Mouse (Mus musculus) thymus, postnatal 36 days (tissue): ENCODE results near the gene Gdf3.
"Not testable (repeated sequence)": the region's sequence is repeated elsewhere in the genome, so short reads cannot be mapped to it uniquely, and the experiment has no call there.

Experiments
- DNase-seq, 2 experiments: peaks; one replicate each; pipeline ENCODE4 v3.0.0; 2022; ENCODE audit warnings: mixed read lengths in 2 of 2

Gdf3 gene

GRCm38 (mm10) chr6:122609771-122610170, at the start of gene Gdf3:
Gene Gdf3, minus strand, starts transcription at chr6:122610087.
- DNase-seq: no peak

DNA sequence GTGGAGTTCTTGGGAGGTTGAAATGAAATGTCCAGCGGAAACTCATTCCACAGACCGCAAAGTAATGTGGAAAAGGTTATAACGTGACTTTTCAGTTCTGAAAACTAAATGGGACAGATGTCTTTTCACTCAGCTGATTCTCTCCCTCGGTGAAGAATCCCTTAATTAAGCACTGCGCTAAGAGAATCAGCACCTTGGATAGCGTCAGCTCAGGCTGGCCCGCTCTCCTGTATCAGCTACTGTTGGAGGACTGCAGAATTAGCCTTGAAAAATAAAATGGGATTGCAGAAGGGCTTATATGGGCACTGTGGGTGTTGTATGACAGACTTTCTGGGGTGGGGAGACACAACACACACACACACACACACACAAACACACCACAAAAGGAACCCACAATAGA, 49.7 kb upstream of the Gdf3 start:
- no peak for DNase-seq

GRCm38 (mm10) chr6:122657630-122658029, 47.7 kb upstream of the Gdf3 start:
- DNase-seq: no peak

GRCm38 (mm10) chr6:122654301-122654700, 44.4 kb upstream of the Gdf3 start:
- no peak for DNase-seq

- no peak for DNase-seq
These were observed 40.6 kb upstream of the Gdf3 start for GRCm38 (mm10) chr6:122650398-122650980.

GRCm38 (mm10) chr6:122649903-122650302, 40.0 kb upstream of the Gdf3 start:
- DNase-seq: no peak

DNA sequence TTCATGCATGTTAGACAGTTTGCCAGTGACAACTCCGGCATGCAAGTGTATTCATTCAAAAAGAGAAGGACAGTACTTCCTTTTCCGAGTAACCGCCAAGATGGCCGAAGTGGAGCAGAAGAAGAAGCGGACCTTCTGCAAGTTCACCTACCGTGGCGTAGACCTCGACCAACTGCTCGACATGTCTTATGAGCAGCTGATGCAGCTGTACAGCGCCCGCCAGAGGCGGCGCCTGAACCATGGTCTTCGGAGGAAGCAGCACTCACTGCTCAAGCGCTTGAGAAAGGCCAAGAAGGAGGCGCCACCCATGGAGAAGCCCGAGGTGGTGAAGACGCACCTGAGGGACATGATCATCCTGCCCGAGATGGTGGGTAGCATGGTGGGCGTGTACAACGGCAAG, 34.3 kb upstream of the Gdf3 start:
- not testable (repeated sequence) for DNase-seq

DNA sequence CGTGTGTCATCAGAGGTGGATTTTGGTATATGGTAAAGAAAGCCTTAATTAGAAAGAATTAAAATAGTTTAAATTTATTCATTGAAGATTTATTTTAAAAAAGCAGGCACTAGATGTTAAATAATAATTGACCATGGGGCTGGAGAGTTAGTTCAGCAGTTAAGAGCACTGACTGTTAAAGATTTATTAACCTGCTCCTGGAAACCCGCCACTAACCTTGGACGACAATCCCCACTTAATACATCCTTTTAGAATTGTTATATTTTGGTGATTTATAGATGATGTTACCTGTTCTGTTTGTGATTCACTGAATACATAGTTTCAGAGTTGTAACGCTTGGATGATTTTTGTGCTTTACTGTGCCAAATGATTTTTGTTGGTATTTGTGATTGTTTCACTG, 27.7 kb upstream of the Gdf3 start:
- not testable (repeated sequence) for DNase-seq

DNA sequence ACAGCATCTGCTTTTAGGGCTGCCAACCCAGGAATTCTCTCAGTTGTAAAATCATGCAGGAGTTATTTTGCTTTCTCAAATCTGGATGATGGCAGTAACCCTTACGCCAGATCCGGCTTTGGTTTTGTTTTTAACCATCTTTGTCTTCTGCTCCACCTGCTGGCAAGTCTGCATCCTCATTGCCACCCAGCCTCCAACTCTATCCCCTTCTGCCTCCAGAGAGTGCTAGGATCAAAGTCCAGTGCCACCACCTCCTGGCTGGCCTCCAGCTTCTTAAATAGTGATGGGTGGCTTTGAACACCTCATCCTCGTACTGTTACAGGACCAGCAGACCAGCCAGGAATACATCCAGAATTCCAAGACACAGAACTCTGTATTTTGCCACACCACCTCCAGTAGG, 26.8 kb upstream of the Gdf3 start:
- no peak for DNase-seq

- DNase-seq: no peak
These were observed 25.4 kb upstream of the Gdf3 start for GRCm38 (mm10) chr6:122635315-122635714.

DNA sequence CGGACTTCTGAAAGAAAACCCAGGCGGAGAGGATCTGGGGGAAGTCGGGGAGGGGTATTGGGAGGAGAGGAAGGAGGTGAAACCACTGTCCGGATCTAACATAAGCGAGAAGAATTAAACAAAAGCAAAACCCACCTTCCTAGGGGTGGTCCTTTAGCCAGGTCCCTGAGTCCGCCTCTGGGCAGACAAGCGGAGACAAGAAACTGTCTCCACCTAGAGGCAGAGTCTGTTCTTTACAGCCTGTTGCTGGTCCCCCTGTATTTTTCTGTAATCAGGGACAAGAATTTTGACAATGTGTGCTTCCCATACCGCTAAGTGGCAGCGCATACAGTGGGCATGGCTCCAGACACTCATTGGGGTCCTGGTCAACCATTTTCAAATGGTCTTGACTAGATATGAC, 23.5 kb upstream of the Gdf3 start:
- no peak for DNase-seq

DNA sequence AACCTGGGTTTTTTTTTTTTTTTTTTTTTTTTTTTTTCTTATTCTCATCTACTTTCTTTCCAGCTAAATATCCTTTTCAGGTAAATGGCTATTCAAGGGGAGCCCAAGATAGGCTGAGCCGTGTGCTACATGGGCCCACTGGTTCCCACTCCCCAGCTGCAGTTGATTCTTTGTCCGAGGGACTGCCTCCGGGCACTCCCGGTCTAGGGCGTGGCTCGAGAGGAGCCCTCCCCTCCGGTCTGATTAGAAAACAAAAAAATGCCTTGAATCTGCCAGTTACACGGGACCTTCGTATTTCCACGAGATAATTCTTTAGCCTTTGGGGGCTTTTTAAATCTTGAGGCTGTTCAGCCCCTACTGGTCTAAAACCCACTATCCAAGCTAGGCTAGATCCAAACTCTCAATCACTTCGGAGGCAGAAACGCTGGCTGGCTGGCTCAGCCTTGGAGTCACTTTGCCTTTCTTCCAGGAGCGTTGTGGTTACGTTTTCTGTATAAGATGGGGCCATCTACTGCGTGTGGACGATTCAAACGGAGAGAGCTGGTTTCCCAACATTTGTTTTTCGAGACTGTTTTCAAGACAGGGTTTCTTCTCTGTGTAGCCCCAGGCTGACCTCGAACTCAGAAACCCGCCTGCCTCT, 17.7 kb upstream of the Gdf3 start:
- no peak for DNase-seq

DNA sequence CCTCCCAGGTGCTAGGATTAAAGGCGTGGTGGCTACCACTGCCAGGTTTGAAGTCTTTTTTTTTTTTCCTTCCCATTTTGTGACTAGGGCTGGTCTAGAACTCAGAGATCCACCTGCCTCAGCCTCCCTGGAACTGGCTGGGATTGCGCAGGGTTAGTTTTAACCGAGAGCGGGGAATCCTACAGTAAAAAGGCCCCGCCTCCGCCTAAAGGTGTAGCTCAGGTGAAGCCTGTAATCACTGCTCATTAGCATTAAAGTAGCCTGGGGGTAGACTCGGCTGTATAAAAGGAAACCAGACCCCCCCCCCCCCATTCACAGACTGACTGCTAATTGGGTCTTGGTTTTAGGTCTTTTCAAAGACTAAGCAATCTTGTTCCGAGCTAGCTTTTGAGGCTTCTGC, 16.2 kb upstream of the Gdf3 start, which contains the start of gene Dppa3:
Gene Dppa3 (plus strand): TSS at position 301 of the 400 bp plus-strand sequence.
- no peak for DNase-seq

GRCm38 (mm10) chr6:122625156-122625555, 15.3 kb upstream of the Gdf3 start:
- DNase-seq: no peak

DNA sequence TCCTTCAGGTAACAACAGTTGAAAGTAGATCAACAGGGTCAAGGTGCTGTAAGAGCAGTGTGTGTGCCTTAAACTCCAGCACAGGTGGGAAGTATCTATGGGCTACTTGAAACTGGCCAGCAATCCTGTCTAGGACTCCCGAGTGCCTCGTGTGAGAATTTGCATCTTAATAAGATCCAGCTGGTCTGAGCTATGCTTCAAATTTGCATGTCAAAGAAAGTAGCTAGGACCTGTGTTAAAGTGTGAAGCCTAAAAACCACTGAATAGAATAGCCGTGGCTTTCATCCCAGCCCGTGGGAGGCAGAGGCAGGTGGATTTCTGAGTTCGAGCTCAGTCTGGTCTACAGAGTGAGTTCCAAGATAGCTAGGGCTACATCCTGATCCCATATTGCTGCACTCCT, 14.6 kb upstream of the Gdf3 start:
- no peak for DNase-seq

DNA sequence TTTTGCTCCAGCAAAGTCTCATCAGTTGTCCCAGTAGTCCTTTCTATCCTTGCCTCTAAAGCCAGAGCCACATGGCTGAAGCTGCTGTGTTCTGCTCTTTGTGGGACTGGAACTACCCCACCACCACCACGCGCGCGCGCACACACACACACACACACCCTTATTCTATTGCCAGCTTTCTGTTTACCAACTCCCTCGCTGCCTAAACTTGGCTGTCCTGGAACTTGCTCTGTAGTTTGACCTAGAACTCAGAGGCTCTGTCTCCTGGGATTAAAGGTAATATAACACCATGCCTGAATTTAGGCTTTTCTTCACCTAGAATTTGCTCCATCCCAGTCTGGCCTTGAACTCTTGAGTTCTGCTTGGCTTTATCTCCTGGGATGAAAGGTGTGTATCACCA, 11.2 kb upstream of the Gdf3 start:
- no peak for DNase-seq

DNA sequence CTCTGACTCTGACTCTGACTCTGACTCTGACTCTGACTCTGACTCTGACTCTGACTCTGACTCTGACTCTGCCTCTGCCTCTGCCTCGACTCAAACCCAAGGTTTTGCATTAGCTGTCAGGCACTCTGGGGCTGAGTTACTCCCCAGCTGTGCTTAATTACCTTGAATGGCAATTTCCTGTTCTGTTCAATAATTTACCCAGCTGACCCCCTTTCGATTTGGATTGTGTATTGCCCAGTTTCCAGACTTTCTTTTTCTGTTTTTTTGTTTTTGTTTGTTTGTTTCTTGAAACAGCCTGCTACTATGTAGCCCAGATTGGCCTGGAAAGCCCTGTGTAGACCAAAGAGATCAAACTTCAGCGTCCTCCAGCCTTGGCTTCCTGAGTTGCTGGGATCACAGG, 6.1 kb upstream of the Gdf3 start:
- no peak for DNase-seq

DNA sequence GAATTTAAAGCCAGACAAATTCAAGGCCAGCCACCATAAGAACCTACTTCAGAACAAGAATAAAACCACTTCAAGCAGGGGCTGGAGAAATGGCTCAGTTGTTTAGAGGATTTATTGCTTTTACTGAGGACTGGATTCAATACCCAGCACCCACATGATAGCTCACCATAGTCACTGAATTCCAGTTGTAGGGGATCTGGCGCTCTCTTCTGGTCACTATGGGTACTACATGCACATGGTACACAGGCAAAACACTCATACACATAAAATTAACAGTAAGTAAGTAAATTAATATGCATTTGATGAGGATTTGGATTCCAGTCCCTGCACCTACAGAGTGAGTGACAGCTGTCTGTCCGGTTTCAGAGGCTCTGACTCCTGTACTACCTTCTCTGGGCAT, 4.2 kb upstream of the Gdf3 start:
- DNase-seq: peak; percentile 20 to 44

DNA sequence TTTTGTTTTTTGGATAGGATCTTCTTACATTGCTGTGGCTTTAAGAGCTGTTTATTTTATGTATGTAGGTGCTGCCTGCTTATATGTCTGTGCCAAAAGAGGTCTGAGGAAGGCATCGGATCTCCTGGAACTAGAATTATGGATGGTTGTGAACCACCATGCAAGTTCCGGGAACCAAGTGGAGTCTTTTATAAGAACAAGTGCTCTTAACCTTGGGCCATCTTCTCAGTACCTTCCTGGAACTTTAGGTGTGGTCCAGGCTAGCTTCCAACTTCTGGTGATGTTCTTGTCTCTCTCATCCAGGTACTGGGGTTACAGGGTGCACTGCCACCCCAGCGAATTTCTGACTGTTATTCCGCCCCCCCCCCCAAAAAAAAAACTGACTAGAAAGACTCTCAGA, 2.5 kb upstream of the Gdf3 start:
- no peak for DNase-seq

DNA sequence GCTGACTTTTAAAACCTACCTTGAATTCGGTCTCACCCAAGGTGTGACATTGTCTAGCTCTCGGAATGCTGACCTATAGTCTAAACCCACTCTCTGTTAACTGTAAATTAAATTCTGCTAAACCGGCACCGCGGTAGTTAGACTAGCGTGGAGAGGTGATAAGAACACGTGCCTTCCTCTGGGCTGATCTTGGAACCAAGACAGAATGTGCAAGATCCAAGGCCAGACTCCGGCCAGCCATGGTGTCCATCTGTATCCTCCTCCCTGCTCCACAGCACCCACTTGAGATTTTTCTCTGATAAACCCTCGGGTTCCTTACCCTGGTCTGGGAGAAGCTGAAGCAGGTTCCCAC, 534 bp downstream of the Gdf3 start:
- no peak for DNase-seq

GRCm38 (mm10) chr6:122608434-122609376, 1.2 kb downstream of the Gdf3 start:
- no peak for DNase-seq

GRCm38 (mm10) chr6:122607700-122608099, 2.2 kb downstream of the Gdf3 start:
- DNase-seq: no peak

DNA sequence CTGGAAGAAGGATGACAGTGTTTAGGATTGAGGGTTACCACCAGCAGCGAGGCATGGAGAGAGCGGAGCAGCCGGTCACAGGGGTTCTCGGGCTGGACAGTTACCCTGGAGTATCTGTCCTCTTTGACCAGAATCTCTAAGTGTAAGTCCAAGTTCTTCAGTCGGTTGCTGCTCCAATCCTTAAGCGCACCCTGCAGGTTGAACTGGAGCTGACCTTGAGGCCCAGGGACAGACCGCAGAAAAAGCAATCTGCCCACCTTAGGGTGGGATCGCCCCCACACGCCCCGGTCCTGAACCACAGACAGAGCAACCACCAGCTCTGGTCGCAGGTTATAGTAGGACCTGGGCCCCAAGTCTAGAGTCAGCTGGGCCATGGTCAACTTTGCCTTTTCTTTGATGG, 3.2 kb downstream of the Gdf3 start:
- no peak for DNase-seq

DNA sequence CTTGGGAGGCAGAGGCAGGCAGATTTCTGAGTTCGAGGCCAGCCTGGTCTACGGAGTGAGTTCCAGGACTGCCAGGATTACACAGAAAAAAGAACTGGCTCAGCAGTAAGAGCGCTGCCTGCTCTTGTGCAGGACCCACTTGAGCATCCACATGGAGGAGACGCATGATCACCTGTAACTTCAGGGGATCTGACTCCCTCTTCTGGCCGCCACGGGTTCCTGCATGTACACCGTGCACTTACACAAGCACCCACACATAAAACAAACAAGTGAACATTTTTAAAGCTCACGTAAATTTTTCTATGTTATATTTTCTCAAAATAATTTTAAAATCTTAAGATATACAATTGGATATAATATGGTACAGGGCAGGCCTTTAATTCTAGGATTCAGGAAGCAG, 4.4 kb downstream of the Gdf3 start:
- peak in 1 of 2 experiments; percentile 23 for DNase-seq
